Mouse (Mus musculus) adipose tissue, adult 10 weeks (tissue): ENCODE results near the gene Krt24. TPM values are rescaled to one million over a fixed set of nuclear protein-coding genes. Genes with fewer than 3 reads are reported as not detected.

Experiments
- polyA plus RNA-seq: library from polyadenylated mRNA; stranded (reverse); fragments of 350-450 nt; fragmentation: Illumina TruSeq; extraction: RNeasy Lipid Tissue Mini Kit (QIAGEN cat#74804); gene quantifications from one replicate; pipeline ENCODE4 v1.2.3, GENCODE M21; 2014; ENCODE audit warnings: low read depth, low replicate concordance

The Krt24 gene
- polyA plus RNA-seq: not detected

DNA sequence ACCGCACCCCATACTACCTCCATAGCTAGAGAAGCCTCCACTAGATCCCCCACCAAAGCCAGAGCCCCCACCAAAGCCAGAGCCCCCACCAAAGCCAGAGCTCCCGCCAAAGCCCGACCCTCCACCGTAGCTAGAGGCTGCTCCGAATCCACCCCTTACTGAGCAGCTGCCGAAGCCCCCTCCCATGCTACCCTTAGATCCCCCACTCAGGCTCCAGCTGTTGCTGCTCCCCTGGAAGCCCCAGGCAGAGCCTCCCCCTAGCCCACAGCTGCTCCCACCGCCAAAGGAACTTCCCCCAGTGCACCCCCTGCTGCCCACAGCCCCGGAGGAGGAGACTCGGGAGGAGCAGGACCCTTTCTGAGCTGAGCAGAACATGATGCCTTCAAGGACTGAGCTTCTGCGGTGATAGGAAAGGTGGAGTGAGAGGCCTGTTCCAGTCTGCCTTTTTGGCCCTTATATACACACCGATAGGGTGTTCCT, at the start of gene Krt24:
Gene Krt24 (minus strand): TSS at position 430 of the 480 bp plus-strand sequence.

DNA sequence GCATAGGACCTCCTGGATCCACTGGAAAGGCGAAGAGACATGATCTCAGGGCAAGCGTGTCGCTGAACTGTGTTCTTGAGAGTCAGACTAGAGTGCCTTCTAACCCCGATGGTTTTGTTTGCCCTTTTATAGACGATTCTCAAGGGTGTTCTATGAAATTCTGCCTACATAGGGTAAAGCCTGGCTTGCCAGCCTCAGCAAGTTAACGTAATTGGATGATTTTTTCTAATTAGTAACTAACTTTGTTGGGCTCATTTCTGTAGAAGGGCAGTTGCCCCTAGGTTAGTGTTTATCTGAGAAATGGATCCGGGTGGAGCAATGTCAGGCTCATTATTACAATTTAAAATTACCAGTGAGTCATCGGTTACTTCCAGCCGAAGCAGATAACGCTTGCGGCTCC, 37.8 kb upstream of the Krt24 start, which contains the start of gene Krt25:
Gene Krt25 (minus strand): TSS at position 101 of the 400 bp plus-strand sequence.

DNA sequence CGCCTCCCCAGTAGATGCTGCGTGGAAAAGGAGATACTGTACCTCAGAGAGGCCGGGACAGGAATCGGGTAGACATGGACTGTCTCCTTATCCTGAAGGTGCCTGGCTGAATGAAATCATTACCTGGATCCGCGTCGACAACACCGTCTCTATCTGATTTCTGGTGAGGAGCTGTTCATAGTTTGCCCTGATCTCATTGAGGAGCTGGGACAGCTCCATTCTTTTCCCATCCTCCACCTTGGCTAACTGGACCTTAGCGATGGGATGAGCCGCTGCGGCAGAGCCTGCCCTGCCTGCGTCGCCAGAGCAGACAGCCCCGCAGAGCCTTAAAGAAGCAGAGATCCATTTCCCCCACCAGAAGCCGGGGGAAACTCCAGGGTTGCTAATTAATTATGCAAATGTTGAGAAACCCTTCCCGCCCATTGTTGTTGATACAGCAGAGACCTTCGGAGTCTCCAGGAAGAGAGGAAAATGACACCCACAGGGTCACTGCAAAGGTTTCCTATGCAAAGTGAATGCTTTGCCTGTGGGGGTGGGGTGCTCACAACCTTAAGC, 41.2 kb downstream of the Krt24 start, which contains the start of gene Krt222:
Gene Krt222 (minus strand): TSS at position 266 of the 555 bp plus-strand sequence.

DNA sequence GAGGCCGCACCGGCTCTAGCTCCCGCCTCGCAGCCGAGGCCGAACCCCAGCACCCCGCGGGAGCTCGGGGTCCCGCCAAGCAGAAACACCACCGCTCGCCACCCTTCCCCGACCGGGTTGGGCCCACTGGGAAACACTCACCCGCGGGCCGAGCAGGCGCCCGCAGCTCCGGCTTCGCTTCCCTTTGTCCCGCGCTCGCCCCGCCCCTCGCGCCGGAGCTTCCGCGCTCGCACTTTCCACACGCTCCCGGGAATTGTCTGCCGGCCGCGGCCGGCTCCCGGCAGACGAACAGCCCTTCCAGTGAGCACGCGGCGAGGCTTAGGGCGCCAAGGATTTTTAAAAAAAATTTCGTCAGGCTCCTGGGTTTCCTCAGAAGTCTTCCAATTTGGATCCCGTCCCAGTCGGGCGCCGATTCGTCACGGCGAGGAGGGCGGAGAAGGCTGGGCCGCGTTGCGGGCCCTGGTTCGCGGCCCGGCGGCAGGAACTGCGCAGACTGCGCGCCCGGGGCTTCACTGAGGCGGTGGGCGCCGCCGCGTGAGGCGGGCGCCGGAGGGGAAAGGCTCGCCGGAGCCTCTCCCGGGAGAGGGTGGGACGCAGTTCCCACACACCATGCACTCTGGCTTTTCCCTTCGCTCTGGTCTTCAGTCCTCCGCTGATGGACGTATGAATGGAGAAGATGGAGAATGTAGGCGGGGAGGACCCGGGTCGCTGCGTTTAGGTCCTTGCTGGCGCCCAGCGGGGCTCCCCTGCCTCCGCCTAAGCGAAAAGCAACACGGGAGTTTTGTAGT, 54.6 kb downstream of the Krt24 start, which contains the start of gene Smarce1:
Gene Smarce1 (minus strand): TSS at position 757 of the 788 bp plus-strand sequence.

Other genes starting within 250 kb of the Krt24 start
- gene Igfbp4, start 244.0 kb downstream of the Krt24 start, polyA plus RNA-seq: 275 TPM
- 1.3 TPM for gene Tns4, start 196.0 kb downstream of the Krt24 start, polyA plus RNA-seq
- 0.94 TPM for gene Ccr7, start 130.2 kb downstream of the Krt24 start, polyA plus RNA-seq
- 80.5 TPM for gene Smarce1, start 54.2 kb downstream of the Krt24 start, polyA plus RNA-seq
- gene Krt222, start 41.2 kb downstream of the Krt24 start, polyA plus RNA-seq: 0.97 TPM
- not detected for gene Krt25, start 37.7 kb upstream of the Krt24 start, polyA plus RNA-seq
- not detected for gene Krt26, start 52.7 kb upstream of the Krt24 start, polyA plus RNA-seq
- not detected for gene Krt27, start 65.8 kb upstream of the Krt24 start, polyA plus RNA-seq
- gene Krt28, start 89.6 kb upstream of the Krt24 start, polyA plus RNA-seq: not detected
- 7.4 TPM for gene Krt10, start 104.1 kb upstream of the Krt24 start, polyA plus RNA-seq
- not detected for gene Krt12, start 137.0 kb upstream of the Krt24 start, polyA plus RNA-seq
- 0.77 TPM for gene Krt20, start 152.9 kb upstream of the Krt24 start, polyA plus RNA-seq
- 62.3 TPM for gene Krt23, start 207.9 kb upstream of the Krt24 start, polyA plus RNA-seq
- gene Krt39, start 236.1 kb upstream of the Krt24 start, polyA plus RNA-seq: not detected